Mouse (Mus musculus): ENCODE measurements around the gene Tle6.

Gene Tle6

GRCm38 (mm10) chr10:81544296-81545160 is 56.3 kb downstream of the Tle6 start:
- in situ Hi-C loops (cut with MboI, MseI): no loop called here

- in situ Hi-C loops (cut with MboI, MseI): no loop called here
Observed at GRCm38 (mm10) chr10:81543633-81544032, 57.2 kb downstream of the Tle6 start.

- in situ Hi-C loops (cut with MboI, MseI): no loop called here
Observed at GRCm38 (mm10) chr10:81542727-81543460, 58.0 kb downstream of the Tle6 start.

- in situ Hi-C loops (cut with MboI, MseI): no loop called here
Observed at GRCm38 (mm10) chr10:81541803-81542202, 59.1 kb downstream of the Tle6 start.

GRCm38 (mm10) chr10:81541363-81541762 is 59.5 kb downstream of the Tle6 start:
- in situ Hi-C loops (cut with MboI, MseI): no loop called here
